Mouse (Mus musculus) spleen, adult 2 months (tissue): ENCODE measurements around the gene Trcg1. TPM values are rescaled to one million over a fixed set of nuclear protein-coding genes. Genes with fewer than 3 reads are reported as not detected.

Experiments used
- DNase-seq, 2 experiments: peaks; one replicate each; pipeline versions ENCODE4 v3.0.0 to v3.0.0-alpha.2; 2012 to 2021; ENCODE audit warnings: low spot score in 2 of 2, low read depth in 1 of 2
- H3K27ac ChIP-seq: fragments of 200-500 bp; 2 replicates; pipeline ENCODE4 v1.5.1; 2012; ENCODE audit warnings: low read length, inconsistent platforms; ENCODE audit not compliant: insufficient read depth
- H3K27me3 ChIP-seq: fragments of 200-500 bp; 2 replicates; pipeline ENCODE4 v1.6.1; 2012; ENCODE audit warnings: mild to moderate bottlenecking, moderate library complexity, low read length, inconsistent platforms; ENCODE audit not compliant: control insufficient read depth, insufficient read depth
- H3K36me3 ChIP-seq: fragments of 200-500 bp; 2 replicates; pipeline ENCODE4 v1.6.1; 2012; ENCODE audit warnings: mild to moderate bottlenecking, low read length, inconsistent platforms; ENCODE audit not compliant: control insufficient read depth, insufficient read depth
- H3K4me1 ChIP-seq: fragments of 200-500 bp; 2 replicates; pipeline ENCODE4 v1.6.1; 2011; ENCODE audit warnings: inconsistent platforms; ENCODE audit not compliant: control insufficient read depth, insufficient read depth, insufficient read length
- H3K4me3 ChIP-seq: fragments of 200-500 bp; 2 replicates; pipeline ENCODE4 v1.5.1; 2011; ENCODE audit warnings: mild to moderate bottlenecking, inconsistent platforms; ENCODE audit not compliant: insufficient read depth, insufficient read length; ENCODE audit errors: extremely low read depth
- CTCF ChIP-seq: fragments of 200-500 bp; IDR thresholded peaks from 2 replicates; pipeline ENCODE4 v1.5.1; 2011; ENCODE audit warnings: mild to moderate bottlenecking, inconsistent platforms; ENCODE audit not compliant: insufficient read depth, insufficient read length, insufficient replicate concordance; ENCODE audit errors: extremely low read depth
- POLR2A ChIP-seq: fragments of 200-500 bp; IDR thresholded peaks from 2 replicates; pipeline ENCODE4 v1.6.1; 2011; ENCODE audit warnings: low read depth, low read length, inconsistent platforms
- WGBS: fragments of 180-500 bp; shearing (Covaris S2); methylation state at CpG from one replicate; pipeline ENCODE4 v1.1.7; 2018; 5-methylcytosine and 5-hydroxymethylcytosine counted together
- polyA plus RNA-seq: library from polyadenylated mRNA; depleted of rRNA; stranded (reverse); fragments of >200 nt; gene quantifications from 2 replicates; pipeline ENCODE4 v1.2.3, GENCODE M21; 2012

The Trcg1 gene
- polyA plus RNA-seq, 1 experiment: not detected

DNA sequence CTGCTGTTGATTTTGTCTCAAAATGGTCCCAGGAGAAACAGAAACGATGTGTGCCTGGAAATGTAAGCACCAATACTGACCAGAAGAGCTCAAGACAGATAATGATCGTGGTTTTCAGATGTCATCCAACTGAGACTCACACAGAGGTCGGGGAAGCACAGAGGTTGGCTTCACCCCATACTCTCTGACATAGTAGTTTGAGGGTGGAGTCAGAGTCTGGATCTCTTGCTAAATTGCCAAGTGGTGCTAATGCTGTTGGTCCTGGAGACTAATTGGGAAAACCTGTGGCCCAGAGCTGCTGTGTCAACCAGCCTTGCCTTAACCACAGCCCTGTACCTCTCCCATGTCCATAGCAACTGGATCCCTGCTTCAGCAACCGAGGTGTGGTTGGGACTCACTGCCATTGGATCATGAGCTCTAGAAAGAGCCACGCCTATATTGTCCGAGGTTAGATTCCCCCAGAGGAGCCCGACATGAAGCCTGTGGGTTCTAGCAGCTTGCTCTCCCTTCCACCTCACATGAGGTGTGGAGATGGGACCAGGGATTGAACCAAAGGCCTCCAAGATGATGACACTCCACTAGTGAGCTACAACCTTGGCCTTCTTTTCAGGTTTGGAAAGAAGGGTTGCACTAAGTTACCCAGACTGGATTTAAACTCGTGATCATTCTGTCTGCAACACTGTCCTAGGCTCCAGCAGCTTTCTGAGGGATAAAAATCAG is 4.7 kb upstream of the Trcg1 start:
- H3K27ac ChIP-seq: no peak overlapping the region

GRCm38 (mm10) chr9:57232341-57232940 is 3.9 kb upstream of the Trcg1 start:
- no peak for DNase-seq
- 91% methylated on average over 5 of the region's 5 CpGs for WGBS
- Histone ChIP-seq H3K36me3 (no peaks in the 10 kb centered on the region), H3K27ac (no peak overlapping the region), H3K4me3 (no peak overlapping the region), H3K27me3 (no peaks in the 10 kb centered on the region), H3K4me1 (no peaks in the 10 kb centered on the region)
- no peak for TF ChIP-seq POLR2A
- TF ChIP-seq CTCF: no peak

More for the DNA sequence above, 4.7 kb upstream of the Trcg1 start:
- WGBS: 75% methylated on average over 8 of the region's 8 CpGs
- Histone ChIP-seq H3K36me3 (no peaks in the 10 kb centered on the region), H3K4me1 (no peaks in the 10 kb centered on the region), H3K4me3 (no peak overlapping the region), H3K27me3 (no peaks in the 10 kb centered on the region)
- TF ChIP-seq POLR2A (no peak), CTCF (no peak)
- no peak for DNase-seq

- no peak for TF ChIP-seq CTCF
- no peak for TF ChIP-seq POLR2A
- Histone ChIP-seq H3K4me1 (no peaks in the 10 kb centered on the region), H3K27ac (no peak overlapping the region), H3K27me3 (no peaks in the 10 kb centered on the region), H3K36me3 (no peaks in the 10 kb centered on the region), H3K4me3 (no peak overlapping the region)
- DNase-seq: no peak
- WGBS: 73% methylated on average over 6 of the region's 6 CpGs
Observed at GRCm38 (mm10) chr9:57233142-57233541, 3.2 kb upstream of the Trcg1 start.

GRCm38 (mm10) chr9:57233767-57234166 is 2.6 kb upstream of the Trcg1 start:
- DNase-seq: no peak

GRCm38 (mm10) chr9:57237705-57238104 is 1.3 kb downstream of the Trcg1 start:
- DNase-seq: no peak
- H3K27me3 ChIP-seq: no peaks in the 10 kb centered on the region
- no peak overlapping the region for H3K27ac ChIP-seq
- H3K4me1 ChIP-seq: no peaks in the 10 kb centered on the region
- TF ChIP-seq CTCF (no peak), POLR2A (no peak)
- 85% methylated on average over 5 of the region's 5 CpGs for WGBS
- H3K4me3 ChIP-seq: no peak overlapping the region
- no peaks in the 10 kb centered on the region for H3K36me3 ChIP-seq

More at GRCm38 (mm10) chr9:57233767-57234166, 2.6 kb upstream of the Trcg1 start:
- no peaks in the 10 kb centered on the region for H3K27me3 ChIP-seq
- no peak overlapping the region for H3K27ac ChIP-seq
- no peaks in the 10 kb centered on the region for H3K36me3 ChIP-seq
- no peak for TF ChIP-seq CTCF
- no peak overlapping the region for H3K4me3 ChIP-seq
- no peaks in the 10 kb centered on the region for H3K4me1 ChIP-seq
- 72% methylated on average over 3 of the region's 3 CpGs for WGBS

GRCm38 (mm10) chr9:57238220-57238619 is 1.9 kb downstream of the Trcg1 start:
- Histone ChIP-seq H3K36me3 (no peaks in the 10 kb centered on the region), H3K27me3 (no peaks in the 10 kb centered on the region), H3K27ac (no peak overlapping the region), H3K4me1 (no peaks in the 10 kb centered on the region), H3K4me3 (no peak overlapping the region)
- no peak for DNase-seq
- 64% methylated on average over 2 of the region's 2 CpGs for WGBS
- no peak for TF ChIP-seq POLR2A

DNA sequence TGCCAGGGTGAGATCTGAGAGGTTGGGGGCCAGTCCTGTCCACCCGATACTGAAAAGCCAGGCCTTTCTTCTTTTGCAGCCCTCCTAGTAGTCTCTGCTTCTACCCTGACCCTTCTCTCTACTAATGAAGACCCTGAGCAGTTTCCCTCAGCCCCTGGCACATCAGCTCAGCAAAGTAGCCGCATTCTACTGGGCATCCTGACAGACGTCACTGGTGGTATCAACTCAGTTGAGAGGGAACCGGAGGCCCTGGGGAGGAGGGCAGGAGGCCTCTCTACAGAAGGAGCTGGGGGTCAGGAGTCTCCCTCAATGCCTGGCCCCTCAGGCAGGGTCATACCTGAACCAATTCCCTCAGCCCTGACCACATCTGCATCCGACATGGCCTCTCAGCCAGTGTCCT is 4.8 kb downstream of the Trcg1 start:
- DNase-seq: no peak
- Histone ChIP-seq H3K27me3 (no peaks in the 10 kb centered on the region), H3K36me3 (no peaks in the 10 kb centered on the region), H3K4me1 (no peaks in the 10 kb centered on the region), H3K4me3 (no peak overlapping the region), H3K27ac (no peak overlapping the region)
- 88% methylated on average over 5 of the region's 5 CpGs for WGBS
- no peak for TF ChIP-seq POLR2A
- no peak for TF ChIP-seq CTCF
